Mouse (Mus musculus): ENCODE results near the gene Myl4. TPM values are rescaled to one million over a fixed set of nuclear protein-coding genes. Genes with fewer than 3 reads are reported as not detected.

Myl4 gene
- polyA plus RNA-seq, 3 experiments from 2014 or later, result 5.9 to 17.7 (median 6.4) TPM

DNA sequence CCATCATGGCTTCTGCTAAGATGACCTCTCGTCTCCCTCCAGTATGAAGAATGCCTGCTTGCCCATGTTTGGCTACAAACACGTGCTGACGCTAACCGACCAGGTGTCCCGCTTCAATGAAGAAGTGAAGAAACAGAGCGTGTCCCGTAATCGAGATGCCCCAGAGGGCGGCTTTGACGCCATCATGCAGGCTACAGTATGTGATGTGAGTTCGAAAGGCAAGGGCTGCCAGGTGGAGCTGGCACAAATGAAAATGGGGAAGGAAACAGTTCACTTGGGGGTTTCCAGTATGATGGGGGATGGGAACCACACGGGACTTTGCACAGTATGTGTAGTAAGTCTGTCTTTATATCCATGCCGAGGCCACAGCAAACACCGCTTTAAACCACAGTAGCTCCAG lies 86.5 kb downstream of the Myl4 start:
- ATAC-seq, result no peak

DNA sequence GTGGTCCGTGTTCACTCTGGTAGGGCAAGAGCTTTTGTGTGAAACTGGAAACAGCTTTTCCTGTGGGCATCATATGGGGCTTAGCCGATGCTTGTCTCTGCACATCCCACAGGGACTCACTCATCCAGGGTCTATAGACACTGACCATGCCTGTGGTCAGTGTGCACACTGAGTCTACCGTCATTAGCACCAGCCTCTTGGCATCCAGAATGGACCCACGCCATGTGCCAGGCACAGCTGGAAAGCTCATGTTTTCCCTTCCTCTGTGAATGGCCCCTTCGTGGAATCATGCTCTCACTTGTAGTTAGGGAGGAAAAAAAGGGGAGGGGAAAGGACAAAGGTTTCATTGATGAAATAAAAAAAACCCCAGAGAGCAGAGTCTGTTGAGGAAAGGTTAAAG lies 87.5 kb downstream of the Myl4 start:
- ATAC-seq, result no peak

DNA sequence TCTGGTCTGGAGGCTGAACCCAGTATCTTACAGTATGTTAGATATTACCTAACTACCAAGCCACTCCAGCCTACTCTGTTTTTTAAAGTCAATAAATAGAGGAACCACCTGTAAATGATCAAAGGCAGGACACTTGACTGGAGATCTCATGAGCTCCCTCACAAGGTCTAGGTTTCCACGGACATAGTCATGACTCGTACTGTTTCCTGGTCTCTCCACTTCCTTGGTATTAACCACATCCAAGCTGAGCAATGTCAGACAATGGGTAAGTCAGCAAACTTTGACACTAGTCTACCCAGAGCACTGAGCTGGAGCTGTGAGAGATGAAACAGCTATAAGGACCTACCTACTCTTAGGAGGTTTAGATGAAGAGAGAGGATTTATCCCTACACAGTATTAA lies 88.4 kb downstream of the Myl4 start:
- no peak for ATAC-seq

DNA sequence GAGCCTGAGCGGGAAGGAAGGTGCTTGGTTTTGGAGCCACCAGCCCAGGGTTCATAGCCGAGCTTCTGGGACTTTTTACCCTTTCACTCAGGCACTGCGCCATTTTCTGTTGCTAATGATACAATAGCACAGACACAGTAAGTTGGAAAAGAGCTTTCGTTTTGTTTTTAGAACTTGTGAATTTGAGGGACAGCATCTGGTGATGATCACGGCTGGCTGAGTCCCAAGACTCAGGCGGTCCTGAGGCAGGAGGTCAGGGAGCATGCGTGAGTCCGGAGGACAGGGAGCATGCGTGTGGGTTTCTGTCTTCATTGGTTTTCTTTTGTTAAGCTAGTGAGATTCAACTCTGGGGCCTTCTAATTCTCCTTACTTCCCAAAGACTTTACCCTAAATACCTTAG lies 89.2 kb downstream of the Myl4 start:
- ATAC-seq, result no peak

DNA sequence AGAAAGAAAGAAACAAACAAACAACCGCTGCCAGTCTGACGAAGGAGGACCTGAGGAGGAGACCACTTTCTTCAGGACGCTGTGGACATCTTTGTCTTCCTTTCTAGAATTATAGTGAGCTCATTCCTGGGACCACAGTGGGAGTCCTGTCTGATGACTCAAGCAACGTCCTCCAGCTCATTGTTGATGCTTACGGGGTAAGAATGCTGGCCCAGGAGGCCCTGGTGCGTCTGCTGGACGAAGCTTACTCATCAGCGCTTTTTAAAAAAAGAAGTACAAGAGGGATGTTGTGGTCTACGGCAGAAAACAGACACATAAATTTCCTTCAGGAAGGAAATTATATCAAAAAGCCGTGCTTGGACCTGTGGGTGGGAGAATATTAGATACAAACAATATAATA lies 90.4 kb downstream of the Myl4 start:
- no peak for ATAC-seq

DNA sequence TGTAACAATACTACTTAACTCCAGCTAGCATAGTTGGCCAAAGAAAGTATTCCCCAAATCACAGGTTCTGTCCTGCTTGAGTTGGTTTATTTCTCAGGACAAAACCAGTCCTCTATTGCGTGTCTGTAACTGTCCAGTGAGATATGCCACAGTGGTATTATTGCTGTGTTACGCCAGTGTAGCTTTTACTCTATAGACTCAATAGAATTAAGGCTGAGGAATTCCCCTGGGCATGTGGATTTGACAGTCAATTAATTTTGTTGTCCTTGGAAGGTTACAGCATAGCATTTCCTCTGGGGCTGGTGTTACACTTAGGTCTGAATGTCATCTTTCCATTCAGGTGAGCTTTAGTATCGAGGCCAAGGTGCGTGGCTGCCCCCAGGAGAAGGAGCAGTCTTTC lies 92.8 kb downstream of the Myl4 start:
- no peak for ATAC-seq

Other genes starting within 250 kb of the Myl4 start
- gene Kansl1, start 81.8 kb upstream of the Myl4 start, polyA plus RNA-seq (2017; shearing (Covaris generic)), result 10 to 100 TPM; 41.7 to 50.0 (median 44.5) TPM
- gene Cdc27, start within 50 bp of the Myl4 start, polyA plus RNA-seq (2017; shearing (Covaris generic)), result 10 to 100 TPM; 17.1 to 26.3 (median 17.5) TPM
- 10 to 100 TPM in 2 of 3 experiments, 1 to 10 TPM in 1; 6.4 to 17.5 (median 11.8) TPM for gene Itgb3, start 57.3 kb downstream of the Myl4 start, polyA plus RNA-seq (2017; shearing (Covaris generic))
- under 1 TPM in 2 of 3 experiments, not detected in 1; 0.03 to 0.09 TPM for gene Gm11639, start 135.0 kb downstream of the Myl4 start, polyA plus RNA-seq (2017; shearing (Covaris generic))

Data from inflammation-experienced regulatory T-cells, adult 6 months (primary cell).